Comparison of ENCODE assay signal across 8 mouse cellular contexts in genomic region chr1:59508463-59509139, GRCm38 (mm10). TPM values are rescaled to one million over a fixed set of nuclear protein-coding genes. Genes with fewer than 3 reads are reported as not detected.
DNase-seq lines count a peak whose midpoint lies in the region; ATAC-seq and TF ChIP-seq lines count a peak whose summit lies in the region.

No protein-coding gene starts in this region.

- no peak overlapping the region for H3K4me3 ChIP-seq in midbrain, embryonic 11.5 days (ENCODE audit: low read depth, low read length)
- H3K4me3 ChIP-seq in midbrain, embryonic 13.5 days (replicated peaks), result no peak overlapping the region
- H3K4me3 ChIP-seq in kidney, postnatal 0 days (replicated peaks; ENCODE audit: low read depth, low read length), result no peak overlapping the region
- H3K4me3 ChIP-seq in neural tube, embryonic 14.5 days (ENCODE audit: low read depth, low read length), result no peak overlapping the region
- H3K4me3 ChIP-seq in liver, embryonic 12.5 days, result no peak overlapping the region

- WGBS in midbrain, embryonic 11.5 days, result 32% methylated on average over 17 of the region's 17 CpGs
- WGBS in midbrain, embryonic 13.5 days, result 39% methylated on average over 17 of the region's 17 CpGs
- 37% methylated on average over 17 of the region's 17 CpGs for WGBS in kidney, postnatal 0 days
- WGBS in neural tube, embryonic 14.5 days, result 32% methylated on average over 17 of the region's 17 CpGs
- WGBS in liver, embryonic 12.5 days (ENCODE audit: insufficient replicate concordance), result 47% methylated on average over 17 of the region's 17 CpGs

- peak; percentile 82 for DNase-seq in midbrain, embryonic 11.5 days (ENCODE audit: low spot score, missing footprints)
- DNase-seq in heart, adult 18-20 months, result peak; percentile 24 to 47
- peak; percentile 67 for DNase-seq in kidney, postnatal 0 days (ENCODE audit: low spot score)

- H3K4me2 ChIP-seq in midbrain, embryonic 11.5 days, result no peak overlapping the region
- no peak overlapping the region for H3K4me2 ChIP-seq in midbrain, embryonic 13.5 days (replicated peaks)
- no peak overlapping the region for H3K4me2 ChIP-seq in kidney, postnatal 0 days (ENCODE audit: low read length)
- no peak overlapping the region for H3K4me2 ChIP-seq in neural tube, embryonic 14.5 days (ENCODE audit: low read depth, low read length)
- H3K4me2 ChIP-seq in liver, embryonic 12.5 days, result no peak overlapping the region

- no peaks in the 10 kb centered on the region for H3K36me3 ChIP-seq in midbrain, embryonic 11.5 days (ENCODE audit: control insufficient read depth, insufficient read depth, low read length)
- no peaks in the 10 kb centered on the region for H3K36me3 ChIP-seq in midbrain, embryonic 13.5 days
- no peaks in the 10 kb centered on the region for H3K36me3 ChIP-seq in kidney, postnatal 0 days (ENCODE audit: insufficient read depth, low read length)
- H3K36me3 ChIP-seq in neural tube, embryonic 14.5 days (ENCODE audit: control insufficient read depth, insufficient read depth, low read length), result no peaks in the 10 kb centered on the region
- H3K36me3 ChIP-seq in liver, embryonic 12.5 days, result no peaks in the 10 kb centered on the region

- H3K4me1 ChIP-seq in midbrain, embryonic 11.5 days (ENCODE audit: control insufficient read depth, insufficient read depth, low read length), result no peaks in the 10 kb centered on the region
- 0 out of 2 replicates have a peak, but pooled peaks cover 3% of the 10 kb centered on the region for H3K4me1 ChIP-seq in midbrain, embryonic 13.5 days (replicated peaks)
- H3K4me1 ChIP-seq in kidney, postnatal 0 days (replicated peaks; ENCODE audit: insufficient read depth, low read length), result peaks cover 3% of the 10 kb centered on the region; the same call in 1 of the 2 replicates
- H3K4me1 ChIP-seq in neural tube, embryonic 14.5 days (ENCODE audit: control insufficient read depth, insufficient read depth, low read length), result no peaks in the 10 kb centered on the region
- no peaks in the 10 kb centered on the region; the same call in 1 of the 2 replicates for H3K4me1 ChIP-seq in liver, embryonic 12.5 days

- H3K27ac ChIP-seq in midbrain, embryonic 11.5 days (ENCODE audit: low read depth, low read length), result no peak overlapping the region
- no peak overlapping the region for H3K27ac ChIP-seq in midbrain, embryonic 13.5 days
- no peak overlapping the region for H3K27ac ChIP-seq in kidney, postnatal 0 days
- no peak overlapping the region for H3K27ac ChIP-seq in neural tube, embryonic 14.5 days (ENCODE audit: low read depth, low read length)
- no peak overlapping the region for H3K27ac ChIP-seq in liver, embryonic 12.5 days

- H3K27me3 ChIP-seq in midbrain, embryonic 11.5 days (ENCODE audit: control insufficient read depth, insufficient read depth, low read length), result no peaks in the 10 kb centered on the region
- no peaks in the 10 kb centered on the region for H3K27me3 ChIP-seq in midbrain, embryonic 13.5 days
- no peaks in the 10 kb centered on the region for H3K27me3 ChIP-seq in kidney, postnatal 0 days (ENCODE audit: insufficient read depth, low read length)
- H3K27me3 ChIP-seq in neural tube, embryonic 14.5 days (ENCODE audit: control insufficient read depth, insufficient read depth, low read length), result no peaks in the 10 kb centered on the region
- peaks cover 12% of the 10 kb centered on the region for H3K27me3 ChIP-seq in liver, embryonic 12.5 days (replicated peaks)

- no peak for ATAC-seq in midbrain, embryonic 11.5 days (ENCODE audit: low FRiP score)
- ATAC-seq in midbrain, embryonic 13.5 days, result no peak
- ATAC-seq in kidney, postnatal 0 days (replicated peaks; ENCODE audit: low FRiP score, low read depth), result no peak
- ATAC-seq in neural tube, embryonic 14.5 days (ENCODE audit: low read depth), result peak; percentile 17; the same call in 1 of the 2 replicates
- ATAC-seq in frontal cortex, adult (ENCODE audit: low TSS enrichment), result no peak
- no peak for ATAC-seq in liver, embryonic 12.5 days
- no peak for ATAC-seq in megakaryocyte-erythroid progenitor cell, adult 5-6 weeks (replicated peaks; ENCODE audit: low FRiP score, low TSS enrichment, poor library complexity, severe bottlenecking)

- H3K9ac ChIP-seq in midbrain, embryonic 11.5 days (ENCODE audit: low read length), result no peak overlapping the region
- no peak overlapping the region for H3K9ac ChIP-seq in midbrain, embryonic 13.5 days (replicated peaks)
- H3K9ac ChIP-seq in kidney, postnatal 0 days (ENCODE audit: low read depth, low read length), result no peak overlapping the region
- no peak overlapping the region for H3K9ac ChIP-seq in neural tube, embryonic 14.5 days (replicated peaks; ENCODE audit: low read depth, low read length)
- no peak overlapping the region for H3K9ac ChIP-seq in liver, embryonic 12.5 days

- no peaks in the 10 kb centered on the region for H3K9me3 ChIP-seq in midbrain, embryonic 11.5 days (ENCODE audit: control insufficient read depth, low read length)
- H3K9me3 ChIP-seq in midbrain, embryonic 13.5 days, result no peaks in the 10 kb centered on the region
- H3K9me3 ChIP-seq in kidney, postnatal 0 days (replicated peaks; ENCODE audit: low read length), result no peaks in the 10 kb centered on the region
- no peaks in the 10 kb centered on the region for H3K9me3 ChIP-seq in neural tube, embryonic 14.5 days (ENCODE audit: control insufficient read depth, low read length)
- H3K9me3 ChIP-seq in liver, embryonic 12.5 days (replicated peaks), result no peaks in the 10 kb centered on the region

- no peak for TF ChIP-seq CTCF in kidney, postnatal 0 days (IDR thresholded peaks at IDR 0.05; ENCODE audit: low read depth)

RNA-seq across cellular contexts. Expression of gene Gm973, which starts 7.5 kb away (rescaled TPM):
- 7.0 and 7.1 TPM in 2 replicates for polyA plus RNA-seq in midbrain, embryonic 11.5 days (2014; fragmentation: Nextera tagmentation; extraction: Ambion mirVana)
- 7.2 and 8.8 TPM in 2 replicates for polyA plus RNA-seq in midbrain, embryonic 13.5 days (2015; fragmentation: Nextera tagmentation; extraction: Ambion mirVana)
- total RNA-seq in heart, adult 18-20 months (2021), result under 1 TPM in 1 of 2 experiments, not detected in 1; 0.85 TPM
- polyA plus RNA-seq in kidney, postnatal 0 days (2015; fragmentation: Nextera tagmentation; extraction: Ambion mirVana), result 1.6 and 2.5 TPM in 2 replicates
- polyA plus RNA-seq in neural tube, embryonic 14.5 days (2014; fragmentation: Nextera tagmentation; extraction: Ambion mirVana), result 9.0 and 13.2 TPM in 2 replicates
- polyA plus RNA-seq in liver, embryonic 12.5 days (2016; fragmentation: Nextera tagmentation; extraction: Ambion mirVana), result not detected in 2 replicates
- total RNA-seq in megakaryocyte-erythroid progenitor cell, adult 5-6 weeks (2014; fragmentation: Nextera tagmentation), result 3.1 and 14.2 TPM in 2 replicates
- 1.4 TPM in 1 of 2 replicates, not detected in the other for total RNA-seq in megakaryocyte-erythroid progenitor cell, adult 5-6 weeks (2017)

RNA-seq across cellular contexts. Expression of gene Fzd7, which starts 26.4 kb away (rescaled TPM):
- polyA plus RNA-seq in midbrain, embryonic 11.5 days (2014; fragmentation: Nextera tagmentation; extraction: Ambion mirVana), result 5.3 and 6.3 TPM in 2 replicates
- polyA plus RNA-seq in midbrain, embryonic 13.5 days (2015; fragmentation: Nextera tagmentation; extraction: Ambion mirVana), result 2.7 and 4.0 TPM in 2 replicates
- 1 to 10 TPM; 5.3 to 6.2 TPM for total RNA-seq in heart, adult 18-20 months (2021)
- 15.2 and 17.9 TPM in 2 replicates for polyA plus RNA-seq in kidney, postnatal 0 days (2015; fragmentation: Nextera tagmentation; extraction: Ambion mirVana)
- 4.3 and 4.5 TPM in 2 replicates for polyA plus RNA-seq in neural tube, embryonic 14.5 days (2014; fragmentation: Nextera tagmentation; extraction: Ambion mirVana)
- polyA plus RNA-seq in liver, embryonic 12.5 days (2016; fragmentation: Nextera tagmentation; extraction: Ambion mirVana), result 5.3 and 5.4 TPM in 2 replicates
- total RNA-seq in megakaryocyte-erythroid progenitor cell, adult 5-6 weeks (2014; fragmentation: Nextera tagmentation), result 14.0 and 16.1 TPM in 2 replicates
- 15.4 and 18.0 TPM in 2 replicates for total RNA-seq in megakaryocyte-erythroid progenitor cell, adult 5-6 weeks (2017)
